Mouse (Mus musculus) midbrain, embryonic 15.5 days (tissue): ENCODE measurements at regions not wholly inside any gene's neighbourhood (a gene's known extent, or its start where the extent isn't known, plus 50 kb on each side); places are given as distances from the start of the nearest gene placed in this dataset.

Experiments used
- ATAC-seq: fragments of 200-750 bp; cut with Nextera tagmentation; replicated peaks from 2 replicates; pipeline ENCODE4 v1.8.0; 2017; ENCODE audit warnings: moderate TSS enrichment
- H3K27ac ChIP-seq: fragments of 300-500 bp; sonication (generic); 2 replicates; pipeline ENCODE4 v1.5.1; 2015; ENCODE audit warnings: mild to moderate bottlenecking, inconsistent platforms
- H3K27me3 ChIP-seq: fragments of 300-500 bp; sonication (generic); replicated peaks from 2 replicates; pipeline ENCODE4 v1.6.1; 2015; ENCODE audit warnings: inconsistent platforms
- H3K36me3 ChIP-seq: fragments of 300-500 bp; sonication (generic); replicated peaks from 2 replicates; pipeline ENCODE4 v1.6.1; 2015; ENCODE audit warnings: inconsistent platforms
- H3K4me1 ChIP-seq: fragments of 300-500 bp; sonication (generic); 2 replicates; pipeline ENCODE4 v1.6.1; 2015; ENCODE audit warnings: inconsistent platforms
- H3K4me2 ChIP-seq: fragments of 300-500 bp; sonication (generic); 2 replicates; pipeline ENCODE4 v1.6.1; 2015; ENCODE audit warnings: inconsistent platforms, mild to moderate bottlenecking, moderate library complexity
- H3K4me3 ChIP-seq: fragments of 300-500 bp; sonication (generic); 2 replicates; pipeline ENCODE4 v1.5.1; 2015; ENCODE audit warnings: mild to moderate bottlenecking, inconsistent platforms
- H3K9ac ChIP-seq: fragments of 300-500 bp; sonication (generic); 2 replicates; pipeline ENCODE4 v1.6.1; 2015; ENCODE audit warnings: mild to moderate bottlenecking, inconsistent platforms
- H3K9me3 ChIP-seq: fragments of 300-500 bp; sonication (generic); 2 replicates; pipeline ENCODE4 v1.6.1; 2016; ENCODE audit warnings: inconsistent platforms
- WGBS: fragments of 180-500 bp; shearing (Covaris S2); methylation state at CpG from one replicate; pipeline ENCODE4 v1.1.7; 2015; ENCODE audit warnings: mixed read lengths; 5-methylcytosine and 5-hydroxymethylcytosine counted together

DNA sequence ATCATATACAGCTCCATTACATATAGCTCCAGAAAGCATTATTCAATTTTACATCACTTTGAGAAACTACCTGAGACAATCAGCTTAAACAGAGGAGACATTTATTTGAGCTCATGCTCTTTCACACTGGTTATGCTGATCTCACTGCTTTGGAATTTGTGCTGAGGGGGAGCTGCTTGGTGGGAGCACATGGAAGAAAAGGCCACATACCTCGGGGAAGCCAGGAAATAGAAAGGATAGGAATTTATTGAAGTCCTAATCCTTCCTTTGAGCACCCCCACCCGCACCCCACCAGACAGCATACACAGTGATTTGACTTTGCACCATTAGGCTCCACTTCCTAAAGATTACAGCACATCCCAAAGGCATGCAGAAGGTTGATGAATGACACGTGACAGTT is 296.0 kb upstream of the Slc35b3 start:
- no peak overlapping the region for H3K27ac ChIP-seq
- H3K9ac ChIP-seq: no peak overlapping the region
- H3K4me3 ChIP-seq: no peak overlapping the region
- no peak overlapping the region for H3K4me2 ChIP-seq
- no peaks in the 10 kb centered on the region for H3K4me1 ChIP-seq
- H3K27me3 ChIP-seq: no peaks in the 10 kb centered on the region
- WGBS: 24% methylated on average over 3 of the region's 3 CpGs
- H3K9me3 ChIP-seq: no peaks in the 10 kb centered on the region
- ATAC-seq: no peak
- no peaks in the 10 kb centered on the region for H3K36me3 ChIP-seq

DNA sequence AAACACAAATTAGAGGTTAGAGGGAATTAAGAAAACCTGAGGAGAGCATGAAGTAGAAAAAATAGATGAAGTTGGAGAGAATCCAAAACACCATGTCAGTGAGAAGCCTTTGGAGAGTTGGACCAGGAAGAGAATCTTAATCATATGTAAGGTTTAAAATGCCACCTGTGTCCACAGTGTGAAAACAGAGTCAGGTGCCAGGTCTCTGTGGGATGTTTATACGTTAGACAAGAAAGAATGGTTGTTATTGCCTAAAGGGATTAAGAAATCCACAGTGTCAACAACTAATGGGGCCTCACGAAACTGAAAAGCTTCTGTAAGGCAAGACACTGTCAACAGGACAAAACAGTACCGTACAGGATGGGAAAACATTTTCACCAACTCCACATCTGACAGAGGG is 294.7 kb upstream of the Slc35b3 start:
- 56% methylated on average over 3 of the region's 3 CpGs for WGBS
- no peaks in the 10 kb centered on the region for H3K4me1 ChIP-seq
- no peak overlapping the region for H3K4me3 ChIP-seq

DNA sequence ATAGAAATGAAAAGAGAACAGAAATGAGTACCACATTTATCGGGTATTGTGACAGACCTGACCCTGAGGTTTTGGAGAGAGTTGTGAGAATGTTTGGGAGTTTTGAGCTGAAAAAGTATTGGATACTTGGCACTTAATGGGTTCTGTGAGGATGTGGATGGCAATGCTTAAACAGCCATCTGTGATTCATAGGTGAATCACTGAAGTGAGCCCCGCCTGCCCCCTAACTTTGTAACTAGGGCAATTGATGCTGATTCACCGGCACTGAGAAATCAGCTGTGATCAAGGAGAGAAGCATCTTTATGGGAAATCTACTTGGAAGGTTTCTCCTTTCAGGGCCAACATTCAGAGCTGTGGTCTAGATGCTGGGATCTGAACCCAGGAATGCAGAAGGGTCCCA is 291.9 kb upstream of the Slc35b3 start:
- Histone ChIP-seq H3K27me3 (no peaks in the 10 kb centered on the region), H3K4me3 (no peak overlapping the region), H3K27ac (no peak overlapping the region), H3K9ac (no peak overlapping the region), H3K36me3 (no peaks in the 10 kb centered on the region), H3K4me2 (no peak overlapping the region), H3K4me1 (no peaks in the 10 kb centered on the region), H3K9me3 (no peaks in the 10 kb centered on the region)
- 91% methylated on average over 3 of the region's 3 CpGs for WGBS
- no peak for ATAC-seq

More for the DNA sequence above, 294.7 kb upstream of the Slc35b3 start:
- H3K4me2 ChIP-seq: no peak overlapping the region
- no peaks in the 10 kb centered on the region for H3K36me3 ChIP-seq
- no peak overlapping the region for H3K27ac ChIP-seq
- no peak for ATAC-seq
- H3K9ac ChIP-seq: no peak overlapping the region
- no peaks in the 10 kb centered on the region for H3K27me3 ChIP-seq
- H3K9me3 ChIP-seq: no peaks in the 10 kb centered on the region

DNA sequence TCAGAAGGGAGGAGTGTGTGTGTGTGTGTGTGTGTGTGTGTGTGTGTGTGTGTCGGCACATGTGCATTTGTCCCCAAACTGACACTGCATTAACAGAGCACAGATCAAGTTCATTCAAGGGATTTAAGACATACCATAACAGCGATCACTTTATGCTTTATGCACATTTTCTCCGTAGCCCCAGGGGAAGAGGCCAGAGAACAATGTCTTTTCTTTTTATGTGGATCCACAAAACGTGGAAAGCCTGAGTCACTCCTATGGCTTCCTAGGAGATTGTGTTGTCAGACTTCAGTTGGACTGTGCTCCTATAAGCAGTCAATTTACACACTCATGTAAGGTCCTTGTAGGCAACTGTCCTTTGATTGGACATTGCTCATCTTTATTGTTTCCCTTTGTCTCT is 289.4 kb upstream of the Slc35b3 start:
- WGBS: 67% methylated on average over 4 of the region's 4 CpGs

DNA sequence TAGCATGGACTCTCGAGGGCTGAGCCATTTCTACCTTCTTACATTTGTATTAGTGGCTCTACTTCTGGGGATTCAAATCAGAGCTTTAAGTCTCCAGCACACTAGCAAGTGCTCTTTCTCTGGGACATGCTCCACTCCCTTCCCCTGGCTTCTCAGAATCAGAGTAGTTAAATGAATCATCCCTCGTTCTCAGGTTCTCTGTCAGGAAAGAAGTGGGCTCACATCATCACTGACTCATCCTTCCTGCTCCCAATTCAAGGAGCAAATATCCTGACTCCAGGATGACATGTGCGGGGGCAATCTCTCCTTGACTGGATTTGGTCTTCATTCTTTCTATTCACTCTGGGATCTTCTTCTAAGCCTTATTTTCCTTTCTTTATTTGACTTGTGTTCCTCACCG is 266.2 kb upstream of the Slc35b3 start:
- Histone ChIP-seq H3K9ac (no peak overlapping the region), H3K4me1 (no peaks in the 10 kb centered on the region), H3K27me3 (no peaks in the 10 kb centered on the region), H3K9me3 (no peaks in the 10 kb centered on the region), H3K4me2 (no peak overlapping the region), H3K4me3 (no peak overlapping the region), H3K36me3 (no peaks in the 10 kb centered on the region), H3K27ac (no peak overlapping the region)
- WGBS: 78% methylated on average over 4 of the region's 4 CpGs
- no peak for ATAC-seq

More for the DNA sequence above, 289.4 kb upstream of the Slc35b3 start:
- no peak overlapping the region for H3K9ac ChIP-seq
- no peaks in the 10 kb centered on the region for H3K9me3 ChIP-seq
- H3K4me3 ChIP-seq: no peak overlapping the region
- H3K36me3 ChIP-seq: no peaks in the 10 kb centered on the region
- no peaks in the 10 kb centered on the region for H3K4me1 ChIP-seq
- no peak overlapping the region for H3K4me2 ChIP-seq
- H3K27me3 ChIP-seq: no peaks in the 10 kb centered on the region
- no peak overlapping the region for H3K27ac ChIP-seq
- ATAC-seq: no peak

DNA sequence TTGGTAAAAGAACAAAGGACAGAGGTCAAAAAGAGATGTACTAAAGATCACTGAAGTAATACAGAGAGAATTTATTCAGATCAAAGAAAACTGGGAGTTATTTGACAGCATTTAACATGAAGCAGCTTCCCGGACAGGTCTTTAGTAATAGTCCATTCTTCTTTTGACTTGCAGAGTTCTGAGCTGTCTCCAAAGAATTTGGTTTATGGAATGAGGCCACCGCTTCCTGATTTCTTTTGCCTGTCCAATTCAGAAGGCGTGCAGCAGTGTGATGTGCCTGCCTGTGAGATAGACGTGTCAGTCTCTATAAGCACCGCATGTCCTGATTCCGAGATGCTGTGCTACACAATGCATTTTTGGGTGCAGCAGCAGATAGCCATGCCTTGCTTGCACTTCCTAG is 265.0 kb upstream of the Slc35b3 start:
- Histone ChIP-seq H3K9ac (no peak overlapping the region), H3K36me3 (no peaks in the 10 kb centered on the region), H3K4me1 (no peaks in the 10 kb centered on the region), H3K27me3 (no peaks in the 10 kb centered on the region), H3K4me2 (no peak overlapping the region), H3K9me3 (no peaks in the 10 kb centered on the region), H3K4me3 (no peak overlapping the region), H3K27ac (no peak overlapping the region)
- ATAC-seq: no peak
- WGBS: 73% methylated on average over 6 of the region's 6 CpGs

DNA sequence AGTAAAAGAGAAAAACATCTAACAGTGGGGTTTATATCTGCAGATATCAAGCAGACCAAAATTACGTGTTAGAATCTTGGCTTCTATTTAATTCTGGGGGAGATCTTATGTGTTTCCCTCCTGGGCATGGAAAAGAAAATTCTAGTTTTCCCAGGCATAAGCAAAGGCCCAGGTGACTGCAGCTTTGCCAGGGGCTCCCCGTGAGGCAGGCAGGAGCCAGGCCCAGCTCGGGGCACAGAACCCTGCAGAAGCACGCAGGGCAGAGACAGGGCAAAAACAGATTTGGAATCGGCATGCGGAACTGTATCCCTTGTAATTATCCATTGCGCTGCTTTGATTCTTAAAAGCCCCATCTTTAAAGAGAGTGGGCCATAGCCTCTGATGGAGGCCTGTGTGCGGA is 250.4 kb upstream of the Slc35b3 start:
- Histone ChIP-seq H3K36me3 (no peaks in the 10 kb centered on the region), H3K4me2 (no peak overlapping the region), H3K4me3 (no peak overlapping the region), H3K27ac (no peak overlapping the region), H3K27me3 (no peaks in the 10 kb centered on the region), H3K4me1 (no peaks in the 10 kb centered on the region), H3K9me3 (no peaks in the 10 kb centered on the region), H3K9ac (no peak overlapping the region)
- WGBS: 59% methylated on average over 8 of the region's 8 CpGs
- no peak for ATAC-seq

DNA sequence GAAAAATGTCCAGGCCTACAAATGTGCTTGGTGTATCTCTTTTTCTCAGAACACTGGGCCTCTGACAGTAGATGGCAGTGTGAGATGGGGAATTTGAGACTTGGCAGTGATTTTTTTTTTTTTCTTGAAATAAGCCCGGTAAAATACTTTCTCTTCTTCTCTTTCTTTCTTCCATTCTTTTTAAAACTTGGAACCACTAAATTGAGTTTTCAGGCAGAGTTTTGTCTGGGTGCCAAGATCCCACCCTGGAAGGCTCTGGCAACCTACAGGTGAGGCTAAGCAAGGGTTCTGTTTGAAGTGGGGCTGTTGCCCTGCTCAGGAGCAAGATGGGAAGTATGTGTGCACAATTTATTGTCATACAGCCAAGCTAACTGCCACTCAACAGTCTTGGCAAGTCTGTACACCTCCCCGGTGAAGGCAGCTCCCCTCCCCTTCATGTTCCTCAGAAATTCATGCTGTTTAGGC is 223.1 kb upstream of the Slc35b3 start:
- H3K9ac ChIP-seq: no peak overlapping the region
- 26% methylated on average over 2 of the region's 2 CpGs for WGBS
- no peaks in the 10 kb centered on the region for H3K36me3 ChIP-seq
- no peaks in the 10 kb centered on the region for H3K9me3 ChIP-seq
- H3K27ac ChIP-seq: no peak overlapping the region
- H3K4me3 ChIP-seq: no peak overlapping the region
- no peak for ATAC-seq
- H3K4me1 ChIP-seq: no peaks in the 10 kb centered on the region; the same call in 1 of the 2 replicates
- H3K4me2 ChIP-seq: no peak overlapping the region
- H3K27me3 ChIP-seq: no peaks in the 10 kb centered on the region

DNA sequence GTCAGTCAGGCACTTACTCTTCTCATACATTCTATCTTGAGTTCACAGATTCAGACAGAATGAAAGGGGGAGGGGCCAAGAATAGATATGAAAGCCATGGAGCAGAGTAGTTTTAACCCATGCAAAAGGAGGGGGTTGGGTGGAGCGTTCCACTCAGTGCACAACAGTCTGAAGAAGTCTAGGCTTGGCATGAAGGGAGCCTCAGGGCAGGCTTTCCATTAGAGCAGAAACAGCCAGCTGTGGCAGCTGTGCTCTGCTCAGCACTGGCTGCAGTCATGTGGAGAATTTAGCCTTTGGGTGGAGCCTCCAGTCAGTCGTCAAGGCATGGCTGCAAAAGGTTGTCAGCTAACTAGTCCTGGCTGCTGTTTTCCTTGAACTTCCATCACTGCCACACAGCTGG is 201.3 kb upstream of the Slc35b3 start:
- Histone ChIP-seq H3K4me3 (no peak overlapping the region), H3K4me2 (no peak overlapping the region), H3K4me1 (no peaks in the 10 kb centered on the region), H3K27me3 (no peaks in the 10 kb centered on the region), H3K9me3 (no peaks in the 10 kb centered on the region), H3K36me3 (no peaks in the 10 kb centered on the region), H3K27ac (no peak overlapping the region), H3K9ac (no peak overlapping the region)
- no peak for ATAC-seq
- WGBS: 57% methylated on average over 2 of the region's 2 CpGs

DNA sequence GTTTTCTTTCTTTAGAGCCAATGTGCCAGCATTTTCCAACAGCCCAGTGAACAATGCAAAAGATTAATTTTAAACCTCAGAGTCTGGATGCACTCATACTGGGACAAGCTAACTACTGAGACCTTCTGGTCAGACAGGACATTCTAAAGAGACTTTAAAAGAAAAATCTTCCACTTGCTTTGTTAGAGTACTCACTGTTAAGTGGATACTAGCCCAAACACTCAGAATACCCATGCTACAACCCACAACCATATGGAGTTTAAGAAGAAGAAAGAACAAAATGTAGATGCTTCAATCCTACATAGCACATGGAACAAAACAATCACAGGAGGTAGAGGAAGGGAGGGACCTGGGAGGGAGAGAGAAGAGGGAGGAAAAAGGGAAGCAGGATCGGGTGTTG is 167.3 kb upstream of the Slc35b3 start:
- WGBS: 86% methylated on average over 1 of the region's 1 CpGs
- Histone ChIP-seq H3K27me3 (no peaks in the 10 kb centered on the region), H3K4me2 (no peak overlapping the region), H3K9me3 (no peaks in the 10 kb centered on the region), H3K4me3 (no peak overlapping the region), H3K27ac (no peak overlapping the region), H3K36me3 (no peaks in the 10 kb centered on the region), H3K9ac (no peak overlapping the region), H3K4me1 (no peaks in the 10 kb centered on the region)
- ATAC-seq: no peak

DNA sequence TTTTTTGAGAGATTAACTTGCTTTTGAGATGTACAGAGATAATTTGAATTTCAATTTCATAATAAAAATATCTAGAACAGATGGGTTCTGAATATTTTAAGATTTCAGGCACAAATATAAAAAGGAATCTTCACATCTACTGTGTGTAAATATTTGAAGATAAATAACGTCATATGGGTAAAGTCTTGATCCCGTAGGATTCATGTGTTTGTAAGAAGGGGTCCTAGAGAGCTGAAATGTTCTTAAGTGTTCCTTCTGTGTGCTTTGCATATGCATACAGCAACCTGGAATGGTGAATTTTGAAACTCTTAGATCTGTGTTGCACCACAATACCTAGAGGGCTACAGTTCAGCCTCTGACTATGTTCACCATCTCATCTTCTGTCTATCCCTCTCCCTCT is 131.4 kb upstream of the Slc35b3 start:
- no peak overlapping the region for H3K4me3 ChIP-seq
- H3K27me3 ChIP-seq: no peaks in the 10 kb centered on the region
- no peaks in the 10 kb centered on the region for H3K36me3 ChIP-seq
- no peaks in the 10 kb centered on the region for H3K4me1 ChIP-seq
- ATAC-seq: no peak
- WGBS: 90% methylated on average over 2 of the region's 2 CpGs
- H3K9ac ChIP-seq: no peak overlapping the region
- H3K27ac ChIP-seq: no peak overlapping the region
- no peak overlapping the region for H3K4me2 ChIP-seq
- H3K9me3 ChIP-seq: no peaks in the 10 kb centered on the region

DNA sequence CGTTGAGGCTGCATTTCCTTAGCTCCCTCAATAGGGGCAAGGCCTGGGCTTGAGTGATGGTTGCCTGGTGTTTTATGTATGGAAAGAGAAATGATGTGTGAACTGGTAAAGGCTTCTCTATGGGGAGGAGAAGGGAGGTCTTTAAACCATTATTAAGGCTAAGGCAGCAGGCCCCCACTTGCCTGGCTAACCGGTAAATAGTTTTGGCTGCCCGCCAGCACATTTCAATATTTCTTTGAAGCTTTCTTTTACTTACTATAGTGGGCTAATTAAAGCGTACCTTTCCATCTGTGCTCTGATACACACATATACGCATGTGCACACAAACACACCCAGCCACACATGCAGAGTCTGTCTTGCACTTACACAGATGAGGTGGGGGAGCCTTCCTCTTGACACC is 123.9 kb upstream of the Slc35b3 start:
- peak; percentile 82 for ATAC-seq
- H3K9me3 ChIP-seq: no peaks in the 10 kb centered on the region
- no peak overlapping the region for H3K4me2 ChIP-seq
- H3K27me3 ChIP-seq: no peaks in the 10 kb centered on the region
- 36% methylated on average over 5 of the region's 5 CpGs for WGBS
- no peaks in the 10 kb centered on the region for H3K4me1 ChIP-seq
- H3K9ac ChIP-seq: no peak overlapping the region
- H3K36me3 ChIP-seq: no peaks in the 10 kb centered on the region
- H3K4me3 ChIP-seq: no peak overlapping the region
- H3K27ac ChIP-seq: no peak overlapping the region

DNA sequence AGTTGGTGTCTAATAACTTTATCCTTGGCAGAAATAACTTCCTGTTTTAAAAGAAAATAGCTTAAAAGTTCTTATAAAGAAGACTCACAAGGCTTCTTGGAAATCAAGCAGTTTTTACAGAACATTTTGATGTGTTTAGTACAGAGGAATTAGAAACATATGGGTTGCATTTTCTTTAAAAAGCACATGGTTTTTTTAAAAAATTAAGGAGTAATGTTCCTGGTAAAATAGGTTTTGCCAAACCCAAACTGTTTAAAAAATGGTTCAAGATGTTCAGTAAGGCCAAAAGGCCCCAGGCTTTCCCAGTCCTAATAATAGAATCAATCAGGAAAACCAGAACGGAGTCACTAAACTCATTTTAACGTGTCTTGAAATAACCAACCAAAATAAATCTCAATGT is 113.5 kb upstream of the Slc35b3 start:
- Histone ChIP-seq H3K4me2 (no peak overlapping the region), H3K9me3 (no peaks in the 10 kb centered on the region), H3K36me3 (no peaks in the 10 kb centered on the region), H3K27ac (no peak overlapping the region), H3K4me3 (no peak overlapping the region), H3K9ac (no peak overlapping the region), H3K4me1 (no peaks in the 10 kb centered on the region), H3K27me3 (no peaks in the 10 kb centered on the region)
- WGBS: 88% methylated on average over 2 of the region's 2 CpGs
- ATAC-seq: no peak

DNA sequence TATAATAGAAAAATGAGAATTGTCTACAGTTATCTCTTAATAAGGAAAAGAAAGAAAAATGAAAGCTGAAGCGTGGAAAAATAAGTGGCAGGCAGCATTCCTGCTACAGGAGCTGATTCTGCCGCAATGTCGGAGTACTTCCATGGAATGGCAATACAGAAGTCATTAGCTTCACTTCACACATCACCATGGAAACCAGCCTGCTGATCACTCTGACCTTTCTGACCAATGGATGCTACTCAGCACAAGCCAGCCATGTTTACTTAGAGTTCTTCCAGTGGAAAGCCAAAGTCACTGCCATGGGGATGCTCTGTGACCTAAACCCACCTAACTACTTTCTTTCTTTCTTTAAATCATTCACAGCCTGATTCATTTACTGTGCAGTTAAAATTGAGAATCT is 71.6 kb upstream of the Slc35b3 start:
- WGBS: 45% methylated on average over 3 of the region's 3 CpGs
- H3K27me3 ChIP-seq: no peaks in the 10 kb centered on the region
- 0 out of 2 replicates have a peak, but pooled peaks have one; percentile 62 for ATAC-seq
- no peaks in the 10 kb centered on the region for H3K9me3 ChIP-seq
- no peak overlapping the region for H3K4me3 ChIP-seq
- H3K4me2 ChIP-seq: no peak overlapping the region
- no peak overlapping the region for H3K9ac ChIP-seq
- no peak overlapping the region for H3K27ac ChIP-seq
- no peaks in the 10 kb centered on the region for H3K36me3 ChIP-seq
- H3K4me1 ChIP-seq: no peaks in the 10 kb centered on the region
